Mouse (Mus musculus) heart, postnatal 0 days (tissue): ENCODE measurements at regions not wholly inside any gene's neighbourhood (a gene's known extent, or its start where the extent isn't known, plus 50 kb on each side); places are given as distances from the start of the nearest gene placed in this dataset.

Experiments used
- CTCF ChIP-seq: IDR thresholded peaks from 2 replicates; pipeline ENCODE4 v1.5.1; 2016; ENCODE audit warnings: antibody characterized with exemption, control low read depth, low read depth
- EP300 ChIP-seq: IDR thresholded peaks from 2 replicates; pipeline ENCODE4 v1.6.1; 2016; ENCODE audit warnings: antibody characterized with exemption, low read depth

DNA sequence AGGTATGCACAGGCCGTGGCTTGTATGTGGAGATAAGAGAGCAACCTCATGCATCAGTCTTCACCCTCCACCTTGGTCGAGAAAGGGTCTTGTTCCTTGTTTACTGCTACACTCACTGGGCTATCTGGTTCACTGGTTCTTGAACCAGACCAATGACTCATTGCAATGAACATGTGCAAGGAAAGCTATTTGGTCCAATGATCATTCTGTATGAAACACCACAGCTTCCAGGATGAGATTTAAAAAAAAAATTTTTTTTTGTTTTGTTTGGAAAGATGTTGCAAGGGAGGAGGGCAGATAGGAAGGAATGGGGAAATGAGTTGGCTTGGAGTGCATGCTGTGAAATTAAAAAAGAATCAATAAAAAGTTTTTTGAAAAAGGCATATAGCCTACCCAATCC lies 174.7 kb downstream of the En1 start:
- TF ChIP-seq CTCF (no peak), EP300 (no peak)
